Mouse (Mus musculus) testis, adult 2 months (tissue): ENCODE measurements around the gene Sptbn4. TPM values are rescaled to one million over a fixed set of nuclear protein-coding genes. Genes with fewer than 3 reads are reported as not detected.
A peak's percentile ranks its signal among the peaks of the same experiment; 100 is the strongest.

Experiments used
- H3K27ac ChIP-seq: fragments of 200-500 bp; 2 replicates; pipeline ENCODE4 v1.5.1; 2012; ENCODE audit warnings: low read depth, low read length; ENCODE audit not compliant: control insufficient read depth, insufficient read depth
- H3K27me3 ChIP-seq: fragments of 200-500 bp; 2 replicates; pipeline ENCODE4 v1.6.1; 2012; ENCODE audit warnings: mild to moderate bottlenecking, low read length, moderate library complexity; ENCODE audit not compliant: control insufficient read depth, insufficient read depth
- H3K36me3 ChIP-seq: fragments of 200-500 bp; 2 replicates; pipeline ENCODE4 v1.6.1; 2012; ENCODE audit warnings: mild to moderate bottlenecking, low read length; ENCODE audit not compliant: control insufficient read depth, insufficient read depth
- H3K4me1 ChIP-seq: fragments of 200-500 bp; 2 replicates; pipeline ENCODE4 v1.6.1; 2012; ENCODE audit warnings: low read length; ENCODE audit not compliant: control insufficient read depth, insufficient read depth
- H3K4me3 ChIP-seq: fragments of 200-500 bp; 2 replicates; pipeline ENCODE4 v1.5.1; 2012; ENCODE audit warnings: low read depth, mild to moderate bottlenecking, low read length, moderate library complexity, mixed read lengths; ENCODE audit not compliant: control insufficient read depth
- CTCF ChIP-seq: fragments of 200-500 bp; IDR thresholded peaks from 2 replicates; pipeline ENCODE4 v1.5.1; 2012; ENCODE audit warnings: low read depth, mild to moderate bottlenecking, inconsistent platforms, low read length, moderate library complexity; ENCODE audit not compliant: control insufficient read depth, insufficient read depth, insufficient replicate concordance
- POLR2A ChIP-seq: fragments of 200-500 bp; IDR thresholded peaks from 2 replicates; pipeline ENCODE4 v1.6.1; 2012; ENCODE audit warnings: low read depth, mild to moderate bottlenecking, inconsistent platforms, low read length, moderate library complexity; ENCODE audit not compliant: control insufficient read depth
- polyA plus RNA-seq: library from polyadenylated mRNA; depleted of rRNA; stranded (reverse); fragments of >200 nt; gene quantifications from 2 replicates; pipeline ENCODE4 v1.2.3, GENCODE M21; 2012

The Sptbn4 gene
- polyA plus RNA-seq, 1 experiment: 34.7 TPM

GRCm38 (mm10) chr7:27458614-27459013 lies 11.1 kb upstream of the Sptbn4 start:
- no peak overlapping the region for H3K4me3 ChIP-seq
- peaks cover 2% of the 10 kb centered on the region for H3K4me1 ChIP-seq
- TF ChIP-seq POLR2A (no peak), CTCF (no peak)

GRCm38 (mm10) chr7:27455273-27455672 lies 7.8 kb upstream of the Sptbn4 start:
- no peak overlapping the region for H3K4me3 ChIP-seq
- H3K36me3 ChIP-seq: no peaks in the 10 kb centered on the region
- peaks cover 3% of the 10 kb centered on the region for H3K4me1 ChIP-seq
- no peak overlapping the region for H3K27ac ChIP-seq
- H3K27me3 ChIP-seq: no peaks in the 10 kb centered on the region
- TF ChIP-seq CTCF: no peak
- TF ChIP-seq POLR2A: no peak

More at GRCm38 (mm10) chr7:27458614-27459013, 11.1 kb upstream of the Sptbn4 start:
- Histone ChIP-seq H3K36me3 (no peaks in the 10 kb centered on the region), H3K27me3 (no peaks in the 10 kb centered on the region), H3K27ac (no peak overlapping the region)

GRCm38 (mm10) chr7:27454461-27455121 lies 7.1 kb upstream of the Sptbn4 start:
- Histone ChIP-seq H3K36me3 (no peaks in the 10 kb centered on the region), H3K27me3 (no peaks in the 10 kb centered on the region), H3K27ac (no peak overlapping the region), H3K4me1 (peaks cover 3% of the 10 kb centered on the region), H3K4me3 (no peak overlapping the region)
- TF ChIP-seq POLR2A (no peak), CTCF (no peak)

GRCm38 (mm10) chr7:27452206-27452770 lies 4.8 kb upstream of the Sptbn4 start:
- Histone ChIP-seq H3K27ac (no peak overlapping the region), H3K36me3 (no peaks in the 10 kb centered on the region), H3K4me1 (peaks cover 14% of the 10 kb centered on the region), H3K27me3 (no peaks in the 10 kb centered on the region), H3K4me3 (no peak overlapping the region)
- no peak for TF ChIP-seq POLR2A
- TF ChIP-seq CTCF: no peak

GRCm38 (mm10) chr7:27451359-27451758 lies 3.9 kb upstream of the Sptbn4 start:
- TF ChIP-seq POLR2A: no peak
- Histone ChIP-seq H3K36me3 (no peaks in the 10 kb centered on the region), H3K4me1 (peaks cover 16% of the 10 kb centered on the region), H3K27ac (no peak overlapping the region), H3K4me3 (no peak overlapping the region), H3K27me3 (no peaks in the 10 kb centered on the region)

- H3K4me3 ChIP-seq: no peak overlapping the region
- no peak overlapping the region for H3K27ac ChIP-seq
- peak; percentile 40; the same call in 1 of the 2 replicates for TF ChIP-seq CTCF
- TF ChIP-seq POLR2A: no peak
These were observed 1.9 kb upstream of the Sptbn4 start for GRCm38 (mm10) chr7:27449256-27449862.

GRCm38 (mm10) chr7:27448421-27449206 lies 1.1 kb upstream of the Sptbn4 start:
- H3K4me1 ChIP-seq: peaks cover 22% of the 10 kb centered on the region
- H3K36me3 ChIP-seq: no peaks in the 10 kb centered on the region
- TF ChIP-seq POLR2A (no peak), CTCF (no peak)
- no peak overlapping the region for H3K27ac ChIP-seq
- H3K4me3 ChIP-seq: peak overlapping the region; percentile 79
- no peaks in the 10 kb centered on the region for H3K27me3 ChIP-seq

More at GRCm38 (mm10) chr7:27449256-27449862, 1.9 kb upstream of the Sptbn4 start:
- H3K27me3 ChIP-seq: no peaks in the 10 kb centered on the region
- no peaks in the 10 kb centered on the region for H3K36me3 ChIP-seq
- peaks cover 22% of the 10 kb centered on the region for H3K4me1 ChIP-seq
